Mouse (Mus musculus): ENCODE measurements around the gene Ablim2. TPM values are rescaled to one million over a fixed set of nuclear protein-coding genes. Genes with fewer than 3 reads are reported as not detected.

The Ablim2 gene
- total and polyA plus RNA-seq, 2 experiments from 2014 or later, result 30.0 to 44.6 TPM

GRCm38 (mm10) chr5:35804685-35805084 is 47.0 kb downstream of the Ablim2 start:
- DNase-seq (ENCODE audit: low spot score) (no peak), ATAC-seq (no peak)
- Histone ChIP-seq H3K36me3 (ENCODE audit: insufficient read depth, low read length) (peaks cover 8% of the 10 kb centered on the region; the same call in 1 of the 2 replicates), H3K9ac (replicated peaks; ENCODE audit: low read length) (no peak overlapping the region), H3K4me1 (ENCODE audit: insufficient read depth, low read length) (peaks cover 3% of the 10 kb centered on the region; the same call in 1 of the 2 replicates), H3K4me3 (ENCODE audit: low read length) (no peak overlapping the region), H3K27me3 (ENCODE audit: insufficient read depth, low read length) (no peaks in the 10 kb centered on the region), H3K27ac (no peak overlapping the region), H3K9me3 (ENCODE audit: low read length) (no peaks in the 10 kb centered on the region), H3K4me2 (ENCODE audit: low read depth, low read length) (no peak overlapping the region)
- TF ChIP-seq CTCF (IDR thresholded peaks at IDR 0.05; ENCODE audit: low read depth), result no peak
- 93% methylated on average over 4 of the region's 4 CpGs for WGBS

- no peak overlapping the region for H3K9ac ChIP-seq (replicated peaks; ENCODE audit: low read length)
- DNase-seq (ENCODE audit: low spot score) (no peak), ATAC-seq (no peak)
- WGBS, result 93% methylated on average over 3 of the region's 3 CpGs
- H3K36me3 ChIP-seq (ENCODE audit: insufficient read depth, low read length), result peaks cover 6% of the 10 kb centered on the region; the same call in 1 of the 2 replicates
- H3K4me2 ChIP-seq (ENCODE audit: low read depth, low read length), result no peak overlapping the region
- no peak overlapping the region for H3K27ac ChIP-seq
- no peaks in the 10 kb centered on the region for H3K27me3 ChIP-seq (ENCODE audit: insufficient read depth, low read length)
- H3K9me3 ChIP-seq (ENCODE audit: low read length), result no peaks in the 10 kb centered on the region
- peaks cover 3% of the 10 kb centered on the region; the same call in 1 of the 2 replicates for H3K4me1 ChIP-seq (ENCODE audit: insufficient read depth, low read length)
- H3K4me3 ChIP-seq (ENCODE audit: low read length), result no peak overlapping the region
- no peak for TF ChIP-seq CTCF (IDR thresholded peaks at IDR 0.05; ENCODE audit: low read depth)
Measured at GRCm38 (mm10) chr5:35805209-35805608, 47.5 kb downstream of the Ablim2 start.

GRCm38 (mm10) chr5:35807018-35807417 is 49.3 kb downstream of the Ablim2 start:
- Histone ChIP-seq H3K36me3 (ENCODE audit: insufficient read depth, low read length) (peaks cover 5% of the 10 kb centered on the region; the same call in 1 of the 2 replicates), H3K9ac (replicated peaks; ENCODE audit: low read length) (no peak overlapping the region), H3K9me3 (ENCODE audit: low read length) (no peaks in the 10 kb centered on the region), H3K4me2 (ENCODE audit: low read depth, low read length) (no peak overlapping the region), H3K4me3 (ENCODE audit: low read length) (no peak overlapping the region), H3K4me1 (ENCODE audit: insufficient read depth, low read length) (peaks cover 3% of the 10 kb centered on the region; the same call in 1 of the 2 replicates), H3K27me3 (ENCODE audit: insufficient read depth, low read length) (no peaks in the 10 kb centered on the region), H3K27ac (no peak overlapping the region)
- ATAC-seq, result no peak
- TF ChIP-seq CTCF (IDR thresholded peaks at IDR 0.05; ENCODE audit: low read depth), result no peak
- no peak for DNase-seq (ENCODE audit: low spot score)
- WGBS, result 80% methylated on average over 8 of the region's 8 CpGs

- Histone ChIP-seq H3K4me1 (ENCODE audit: insufficient read depth, low read length) (peaks cover 12% of the 10 kb centered on the region), H3K9me3 (ENCODE audit: low read length) (no peaks in the 10 kb centered on the region), H3K27me3 (ENCODE audit: insufficient read depth, low read length) (no peaks in the 10 kb centered on the region), H3K27ac (no peak overlapping the region), H3K4me2 (ENCODE audit: low read depth, low read length) (no peak overlapping the region), H3K9ac (replicated peaks; ENCODE audit: low read length) (no peak overlapping the region), H3K36me3 (ENCODE audit: insufficient read depth, low read length) (peaks cover 5% of the 10 kb centered on the region; the same call in 1 of the 2 replicates), H3K4me3 (ENCODE audit: low read length) (no peak overlapping the region)
- no peak for TF ChIP-seq CTCF (IDR thresholded peaks at IDR 0.05; ENCODE audit: low read depth)
- ATAC-seq (no peak), DNase-seq (ENCODE audit: low spot score) (no peak)
- WGBS, result 30% methylated on average over 3 of the region's 3 CpGs
Measured at GRCm38 (mm10) chr5:35810526-35810925, 52.8 kb downstream of the Ablim2 start.

DNA sequence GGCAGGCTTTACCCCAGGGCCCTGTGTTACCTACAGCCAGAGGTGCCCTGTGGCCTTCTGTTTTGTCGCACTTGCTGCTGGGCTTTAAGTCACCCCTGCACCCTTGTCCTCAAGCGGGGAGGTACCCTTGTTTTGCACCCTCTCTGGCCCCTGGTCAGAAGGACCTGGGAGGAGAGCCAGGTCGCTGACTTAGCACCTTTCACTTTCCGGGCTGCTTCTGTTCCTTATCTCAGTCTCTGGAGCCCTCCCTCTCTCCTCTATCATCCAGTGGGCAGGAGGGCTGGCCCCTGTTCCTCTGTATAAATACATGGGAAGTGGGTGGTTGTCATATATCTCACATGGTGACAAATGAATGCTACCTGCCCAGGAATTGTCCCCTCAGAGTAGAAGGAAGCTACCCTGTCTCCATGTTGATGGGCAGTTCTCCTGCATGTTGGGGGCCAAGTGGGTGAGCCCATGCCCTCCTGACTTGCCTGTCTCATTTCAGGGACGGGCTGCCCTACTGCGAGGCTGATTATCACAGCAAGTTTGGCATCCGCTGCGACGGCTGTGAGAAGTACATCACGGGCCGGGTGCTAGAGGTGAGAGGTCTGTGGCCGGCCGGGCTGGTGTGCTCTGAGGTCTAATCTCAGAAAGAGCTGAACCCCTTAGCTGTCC is 54.1 kb downstream of the Ablim2 start:
- Histone ChIP-seq H3K4me3 (ENCODE audit: low read length) (no peak overlapping the region), H3K27ac (no peak overlapping the region), H3K4me1 (ENCODE audit: insufficient read depth, low read length) (peaks cover 12% of the 10 kb centered on the region), H3K9ac (replicated peaks; ENCODE audit: low read length) (no peak overlapping the region), H3K36me3 (ENCODE audit: insufficient read depth, low read length) (peaks cover 5% of the 10 kb centered on the region; the same call in 1 of the 2 replicates), H3K9me3 (ENCODE audit: low read length) (no peaks in the 10 kb centered on the region), H3K27me3 (ENCODE audit: insufficient read depth, low read length) (no peaks in the 10 kb centered on the region), H3K4me2 (ENCODE audit: low read depth, low read length) (no peak overlapping the region)
- TF ChIP-seq CTCF (IDR thresholded peaks at IDR 0.05; ENCODE audit: low read depth), result no peak
- ATAC-seq (no peak), DNase-seq (ENCODE audit: low spot score) (no peak)
- WGBS, result 87% methylated on average over 13 of the region's 13 CpGs

- Histone ChIP-seq H3K4me1 (ENCODE audit: insufficient read depth, low read length) (peaks cover 12% of the 10 kb centered on the region), H3K27me3 (ENCODE audit: insufficient read depth, low read length) (no peaks in the 10 kb centered on the region), H3K9ac (replicated peaks; ENCODE audit: low read length) (no peak overlapping the region), H3K27ac (peak overlapping the region; percentile 67), H3K4me2 (ENCODE audit: low read depth, low read length) (peak overlapping the region; percentile 18; the same call in 1 of the 2 replicates), H3K4me3 (ENCODE audit: low read length) (no peak overlapping the region), H3K9me3 (ENCODE audit: low read length) (no peaks in the 10 kb centered on the region), H3K36me3 (ENCODE audit: insufficient read depth, low read length) (no peaks in the 10 kb centered on the region; the same call in 1 of the 2 replicates)
- WGBS, result 36% methylated on average over 15 of the region's 15 CpGs
- no peak for TF ChIP-seq CTCF (IDR thresholded peaks at IDR 0.05; ENCODE audit: low read depth)
- DNase-seq (ENCODE audit: low spot score), result peak; percentile 61
- peak; percentile 75 for ATAC-seq
Measured at GRCm38 (mm10) chr5:35814334-35814941, 56.8 kb downstream of the Ablim2 start.

All from hindbrain, postnatal 0 days (tissue).